Mouse (Mus musculus): Measurements from ENCODE around the gene Gm17651. TPM values are rescaled to one million over a fixed set of nuclear protein-coding genes. Genes with fewer than 3 reads are reported as not detected.
A peak's percentile ranks its signal among the peaks of the same experiment; 100 is the strongest.

The Gm17651 gene
- polyA plus RNA-seq, 1 experiment from 2014 or later: not detected

DNA sequence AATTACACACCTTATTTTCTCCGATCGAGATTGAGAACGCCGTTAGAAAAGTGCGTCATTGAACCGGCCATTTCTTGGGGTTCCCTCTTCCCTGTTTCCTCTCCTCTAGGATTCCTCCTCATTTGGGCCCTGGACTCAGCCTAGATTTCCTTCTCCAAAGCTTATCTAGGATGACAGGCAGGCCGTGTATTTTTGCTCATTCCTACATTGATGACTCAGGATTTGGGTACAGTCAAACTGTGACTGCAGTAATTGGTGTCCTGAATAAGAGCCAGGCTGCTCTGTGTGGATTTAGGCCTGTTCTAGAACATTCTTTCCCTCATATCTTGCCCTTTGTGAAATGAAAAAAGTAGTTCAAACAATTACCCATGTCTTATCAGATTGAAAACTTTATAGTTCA, 14.7 kb downstream of the Gm17651 start:
- H3K27ac ChIP-seq (ENCODE audit: low read length): no peak overlapping the region
- no peak overlapping the region for H3K9ac ChIP-seq (replicated peaks; ENCODE audit: low read length)
- WGBS: 87% methylated on average over 7 of the region's 7 CpGs
- H3K4me1 ChIP-seq (ENCODE audit: insufficient read depth, low read length): peaks cover 16% of the 10 kb centered on the region
- no peak overlapping the region for H3K4me3 ChIP-seq (ENCODE audit: low read length)
- 0 out of 2 replicates have a peak overlapping the region, but pooled peaks have one; percentile 87 for H3K4me2 ChIP-seq (replicated peaks; ENCODE audit: low read depth, low read length)
- peaks cover 5% of the 10 kb centered on the region for H3K36me3 ChIP-seq (ENCODE audit: insufficient read depth, low read length)
- H3K27me3 ChIP-seq (ENCODE audit: insufficient read depth, low read length): no peaks in the 10 kb centered on the region
- H3K9me3 ChIP-seq (ENCODE audit: low read length): peaks cover 3% of the 10 kb centered on the region; the same call in 1 of the 2 replicates
- ATAC-seq (ENCODE audit: low FRiP score, low TSS enrichment): no peak

DNA sequence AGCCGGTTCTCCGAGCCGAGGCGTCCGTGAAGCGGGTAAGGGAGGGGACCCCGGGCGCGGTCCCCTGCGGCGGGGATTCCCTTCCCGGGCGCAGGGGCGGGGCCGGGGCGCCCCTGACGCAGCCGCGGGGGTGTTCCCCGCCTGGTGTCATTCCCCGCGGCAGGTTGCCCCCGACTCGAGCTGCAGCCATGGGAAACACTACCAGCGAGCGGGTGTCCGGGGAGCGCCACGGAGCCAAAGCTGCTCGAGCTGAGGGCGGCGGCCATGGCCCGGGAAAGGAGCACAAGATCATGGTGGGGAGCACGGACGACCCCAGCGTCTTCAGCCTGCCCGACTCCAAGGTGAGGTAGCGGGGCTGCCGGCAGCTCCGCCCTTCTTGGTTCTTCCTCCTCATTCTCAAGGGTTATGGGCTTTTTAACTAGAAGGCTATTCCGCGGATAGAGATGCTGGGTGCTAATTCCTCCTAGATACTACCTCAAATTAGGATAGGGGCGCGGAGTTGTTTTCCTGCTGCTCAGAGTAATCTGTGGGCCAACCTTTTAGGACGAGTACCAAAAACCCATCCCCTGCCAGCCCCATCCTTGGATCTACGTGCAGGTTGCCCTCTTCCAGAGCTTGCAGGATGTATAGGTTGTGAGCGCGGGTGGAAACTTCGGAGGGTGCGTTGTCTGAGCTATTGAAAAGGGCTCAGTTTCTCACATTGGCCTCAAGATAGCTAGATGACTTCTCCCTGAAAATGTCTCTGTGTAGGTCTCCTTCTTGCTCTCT, 15.9 kb downstream of the Gm17651 start:
- WGBS: 1% methylated on average over 49 of the region's 50 CpGs
- peaks cover 16% of the 10 kb centered on the region for H3K4me1 ChIP-seq (ENCODE audit: insufficient read depth, low read length)
- peak overlapping the region; percentile 87 for H3K4me2 ChIP-seq (replicated peaks; ENCODE audit: low read depth, low read length)
- H3K9me3 ChIP-seq (ENCODE audit: low read length): peaks cover 3% of the 10 kb centered on the region; the same call in 1 of the 2 replicates
- ATAC-seq (ENCODE audit: low FRiP score, low TSS enrichment): peak; percentile 83
- peaks cover 4% of the 10 kb centered on the region; the same call in 1 of the 2 replicates for H3K36me3 ChIP-seq (ENCODE audit: insufficient read depth, low read length)
- H3K9ac ChIP-seq (replicated peaks; ENCODE audit: low read length): peak overlapping the region; percentile 83
- peak overlapping the region; percentile 90 for H3K4me3 ChIP-seq (ENCODE audit: low read length)
- H3K27ac ChIP-seq (ENCODE audit: low read length): peak overlapping the region; percentile 58; the same call in 1 of the 2 replicates
- H3K27me3 ChIP-seq (ENCODE audit: insufficient read depth, low read length): no peaks in the 10 kb centered on the region

DNA sequence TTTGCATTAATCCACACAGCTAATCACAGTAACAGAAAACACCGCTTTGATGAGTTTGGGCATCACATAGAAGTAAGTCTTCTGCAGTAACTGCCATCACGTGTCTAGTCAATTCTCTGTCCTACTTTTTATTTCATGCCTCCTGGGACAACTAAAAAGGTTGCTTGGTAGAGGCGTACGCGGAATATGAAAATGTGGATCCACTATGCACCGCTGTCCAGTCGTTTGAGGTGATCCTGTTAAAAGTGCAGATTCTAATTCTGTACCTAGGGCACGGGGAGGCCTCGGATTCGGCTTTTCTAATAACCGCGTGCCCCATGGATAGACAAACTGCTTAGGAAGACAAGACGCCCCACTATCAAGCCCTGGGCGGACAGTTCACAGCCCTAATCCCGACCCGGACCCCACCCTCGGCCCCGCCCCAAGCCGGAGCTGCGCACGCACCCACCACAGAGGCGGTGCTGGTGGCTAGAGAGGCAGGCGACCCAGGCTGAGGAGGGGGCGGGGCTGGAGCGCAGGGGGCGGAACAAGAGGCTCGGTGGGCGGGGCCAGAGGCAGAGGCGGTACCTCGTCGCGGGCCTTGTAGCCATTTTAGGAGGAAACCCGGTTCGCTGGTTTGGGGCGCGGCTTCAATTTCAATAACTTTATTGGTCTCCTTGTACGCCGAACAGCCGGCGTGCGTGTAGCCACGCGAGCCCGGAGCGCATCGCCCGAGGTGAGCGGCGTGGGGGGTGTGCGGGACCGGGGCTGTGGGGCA, 16.7 kb downstream of the Gm17651 start, which contains the start of gene Prkab2:
Gene Prkab2, plus strand, starts transcription at position 539 of the 757 bp plus-strand sequence.
- H3K4me2 ChIP-seq (replicated peaks; ENCODE audit: low read depth, low read length): peak within 1 kb of the TSS; percentile 87
- peak within 1 kb of the TSS; percentile 90 for H3K4me3 ChIP-seq (ENCODE audit: low read length)
- H3K36me3 ChIP-seq (ENCODE audit: insufficient read depth, low read length): no peaks in the 10 kb centered on the region
- peaks cover 3% of the 10 kb centered on the region; the same call in 1 of the 2 replicates for H3K9me3 ChIP-seq (ENCODE audit: low read length)
- H3K9ac ChIP-seq (replicated peaks; ENCODE audit: low read length): peak within 1 kb of the TSS; percentile 83
- peak within 1 kb of the TSS; percentile 58; the same call in 1 of the 2 replicates for H3K27ac ChIP-seq (ENCODE audit: low read length)
- WGBS: 2% methylated on average over 49 of the region's 51 CpGs
- peaks cover 16% of the 10 kb centered on the region for H3K4me1 ChIP-seq (ENCODE audit: insufficient read depth, low read length)
- ATAC-seq (ENCODE audit: low FRiP score, low TSS enrichment): peak; percentile 96
- H3K27me3 ChIP-seq (ENCODE audit: insufficient read depth, low read length): no peaks in the 10 kb centered on the region

- Histone ChIP-seq H3K27me3 (ENCODE audit: insufficient read depth, low read length) (no peaks in the 10 kb centered on the region), H3K4me3 (ENCODE audit: low read length) (no peak overlapping the region), H3K27ac (ENCODE audit: low read length) (no peak overlapping the region), H3K4me1 (ENCODE audit: insufficient read depth, low read length) (peaks cover 16% of the 10 kb centered on the region), H3K36me3 (ENCODE audit: insufficient read depth, low read length) (no peaks in the 10 kb centered on the region), H3K9me3 (ENCODE audit: low read length) (peaks cover 3% of the 10 kb centered on the region; the same call in 1 of the 2 replicates), H3K9ac (replicated peaks; ENCODE audit: low read length) (no peak overlapping the region), H3K4me2 (replicated peaks; ENCODE audit: low read depth, low read length) (no peak overlapping the region)
- 85% methylated on average over 8 of the region's 8 CpGs for WGBS
- no peak for ATAC-seq (ENCODE audit: low FRiP score, low TSS enrichment)
Measured at GRCm38 (mm10) chr3:97654901-97655300, 19.6 kb downstream of the Gm17651 start.

DNA sequence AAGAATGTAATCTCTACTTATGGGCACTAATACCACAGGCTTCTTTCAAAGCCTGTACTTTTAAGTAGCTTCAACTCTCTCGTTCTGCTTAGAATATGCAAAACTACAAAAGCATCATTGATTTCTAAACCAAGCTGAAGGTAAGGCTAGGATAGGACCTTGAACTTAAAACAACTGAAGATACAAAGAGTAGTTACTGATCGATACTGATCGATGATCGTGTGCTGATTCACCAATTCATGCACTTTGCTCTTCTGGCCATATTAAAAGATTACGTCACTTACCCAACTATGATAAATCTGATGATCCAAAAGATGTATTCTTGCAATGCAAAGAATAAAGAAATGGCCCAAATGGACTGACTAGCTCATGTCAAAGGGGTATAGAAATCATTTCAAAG, 20.7 kb downstream of the Gm17651 start:
- Histone ChIP-seq H3K36me3 (ENCODE audit: insufficient read depth, low read length) (no peaks in the 10 kb centered on the region), H3K9ac (replicated peaks; ENCODE audit: low read length) (no peak overlapping the region), H3K27ac (ENCODE audit: low read length) (no peak overlapping the region), H3K4me2 (replicated peaks; ENCODE audit: low read depth, low read length) (no peak overlapping the region), H3K4me3 (ENCODE audit: low read length) (no peak overlapping the region), H3K27me3 (ENCODE audit: insufficient read depth, low read length) (no peaks in the 10 kb centered on the region), H3K4me1 (ENCODE audit: insufficient read depth, low read length) (peaks cover 5% of the 10 kb centered on the region; the same call in 1 of the 2 replicates), H3K9me3 (ENCODE audit: low read length) (peaks cover 3% of the 10 kb centered on the region; the same call in 1 of the 2 replicates)
- 94% methylated on average over 5 of the region's 5 CpGs for WGBS
- no peak for ATAC-seq (ENCODE audit: low FRiP score, low TSS enrichment)

DNA sequence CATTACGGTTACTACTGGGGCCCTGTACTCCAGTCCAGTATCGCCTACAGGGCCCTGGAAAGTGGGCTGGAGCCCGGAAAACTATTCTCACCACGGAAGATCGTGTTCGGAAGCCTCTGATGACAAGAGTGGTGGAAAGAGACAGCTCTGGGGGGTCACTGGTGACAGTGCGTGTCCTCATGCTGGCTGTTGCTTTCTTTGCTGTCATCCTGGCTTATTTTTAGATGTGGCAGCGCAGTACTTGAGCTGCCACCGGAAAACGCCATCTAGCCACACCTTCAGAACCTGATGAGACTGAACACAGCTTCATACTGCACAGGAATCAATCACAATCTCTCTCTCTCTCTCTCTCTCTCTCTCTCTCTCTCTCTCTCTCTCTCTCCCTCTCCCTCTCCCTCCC, 22.9 kb downstream of the Gm17651 start:
- no peaks in the 10 kb centered on the region for H3K4me1 ChIP-seq (ENCODE audit: insufficient read depth, low read length)
- no peaks in the 10 kb centered on the region for H3K27me3 ChIP-seq (ENCODE audit: insufficient read depth, low read length)
- WGBS: 85% methylated on average over 10 of the region's 10 CpGs
- H3K4me2 ChIP-seq (replicated peaks; ENCODE audit: low read depth, low read length): no peak overlapping the region
- H3K4me3 ChIP-seq (ENCODE audit: low read length): no peak overlapping the region
- H3K9ac ChIP-seq (replicated peaks; ENCODE audit: low read length): no peak overlapping the region
- H3K9me3 ChIP-seq (ENCODE audit: low read length): peaks cover 3% of the 10 kb centered on the region; the same call in 1 of the 2 replicates
- no peak overlapping the region for H3K27ac ChIP-seq (ENCODE audit: low read length)
- no peak for ATAC-seq (ENCODE audit: low FRiP score, low TSS enrichment)
- no peaks in the 10 kb centered on the region for H3K36me3 ChIP-seq (ENCODE audit: insufficient read depth, low read length)

GRCm38 (mm10) chr3:97649469-97649868, 25.0 kb downstream of the Gm17651 start:
- no peaks in the 10 kb centered on the region for H3K27me3 ChIP-seq (ENCODE audit: insufficient read depth, low read length)
- H3K9ac ChIP-seq (replicated peaks; ENCODE audit: low read length): no peak overlapping the region
- H3K4me1 ChIP-seq (ENCODE audit: insufficient read depth, low read length): no peaks in the 10 kb centered on the region
- no peaks in the 10 kb centered on the region for H3K9me3 ChIP-seq (ENCODE audit: low read length)
- no peak for ATAC-seq (ENCODE audit: low FRiP score, low TSS enrichment)
- no peak overlapping the region for H3K4me3 ChIP-seq (ENCODE audit: low read length)
- 0 out of 2 replicates have a peak overlapping the region, but pooled peaks have one; percentile 9 for H3K27ac ChIP-seq (ENCODE audit: low read length)
- H3K4me2 ChIP-seq (replicated peaks; ENCODE audit: low read depth, low read length): no peak overlapping the region
- WGBS: 64% methylated on average over 6 of the region's 6 CpGs
- H3K36me3 ChIP-seq (ENCODE audit: insufficient read depth, low read length): no peaks in the 10 kb centered on the region

DNA sequence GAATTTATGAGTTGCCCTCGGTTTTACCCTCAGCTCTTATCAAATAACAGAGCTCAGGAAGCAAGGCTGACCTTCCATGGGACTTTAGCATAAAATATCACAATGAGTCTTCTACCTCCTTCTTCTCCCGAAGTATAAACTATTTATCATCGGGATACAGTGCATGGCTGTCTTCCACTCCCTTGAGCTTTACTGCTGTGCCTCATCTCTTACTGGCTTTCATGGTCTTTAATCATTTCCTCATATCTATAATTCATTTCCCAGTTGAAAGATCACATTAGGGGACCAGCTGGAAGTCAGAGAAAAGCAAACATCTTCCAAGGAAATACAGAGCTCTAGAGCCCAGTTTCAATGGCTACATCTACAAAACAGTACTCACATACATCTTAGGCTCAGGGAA, 25.5 kb downstream of the Gm17651 start:
- no peaks in the 10 kb centered on the region for H3K4me1 ChIP-seq (ENCODE audit: insufficient read depth, low read length)
- H3K27me3 ChIP-seq (ENCODE audit: insufficient read depth, low read length): no peaks in the 10 kb centered on the region
- no peaks in the 10 kb centered on the region for H3K36me3 ChIP-seq (ENCODE audit: insufficient read depth, low read length)
- no peaks in the 10 kb centered on the region for H3K9me3 ChIP-seq (ENCODE audit: low read length)
- 22% methylated on average over 3 of the region's 3 CpGs for WGBS
- no peak overlapping the region for H3K9ac ChIP-seq (replicated peaks; ENCODE audit: low read length)
- peak; percentile 67; the same call in 1 of the 2 replicates for ATAC-seq (ENCODE audit: low FRiP score, low TSS enrichment)
- H3K4me3 ChIP-seq (ENCODE audit: low read length): no peak overlapping the region
- H3K4me2 ChIP-seq (replicated peaks; ENCODE audit: low read depth, low read length): no peak overlapping the region
- H3K27ac ChIP-seq (ENCODE audit: low read length): 0 out of 2 replicates have a peak overlapping the region, but pooled peaks have one; percentile 9

GRCm38 (mm10) chr3:97648518-97648917, 26.0 kb downstream of the Gm17651 start:
- Histone ChIP-seq H3K9ac (replicated peaks; ENCODE audit: low read length) (no peak overlapping the region), H3K4me3 (ENCODE audit: low read length) (no peak overlapping the region), H3K9me3 (ENCODE audit: low read length) (no peaks in the 10 kb centered on the region), H3K4me2 (replicated peaks; ENCODE audit: low read depth, low read length) (no peak overlapping the region), H3K27me3 (ENCODE audit: insufficient read depth, low read length) (no peaks in the 10 kb centered on the region), H3K36me3 (ENCODE audit: insufficient read depth, low read length) (no peaks in the 10 kb centered on the region), H3K27ac (ENCODE audit: low read length) (no peak overlapping the region), H3K4me1 (ENCODE audit: insufficient read depth, low read length) (no peaks in the 10 kb centered on the region)
- WGBS: 25% methylated on average over 1 of the region's 1 CpGs
- ATAC-seq (ENCODE audit: low FRiP score, low TSS enrichment): no peak
